Mouse (Mus musculus) midbrain, embryonic 13.5 days (tissue): ENCODE measurements at regions not wholly inside any gene's neighbourhood (a gene's known extent, or its start where the extent isn't known, plus 50 kb on each side); places are given as distances from the start of the nearest gene placed in this dataset.

Experiments used
- ATAC-seq: fragments of 200-750 bp; cut with Nextera tagmentation; 2 replicates; pipeline ENCODE4 v1.8.0; 2017; ENCODE audit warnings: mild to moderate bottlenecking, moderate TSS enrichment, moderate library complexity
- H3K27ac ChIP-seq: fragments of 300-500 bp; sonication (generic); 2 replicates; pipeline ENCODE4 v1.5.1; 2015; ENCODE audit warnings: inconsistent platforms, mild to moderate bottlenecking, moderate library complexity
- H3K27me3 ChIP-seq: fragments of 300-500 bp; sonication (generic); 2 replicates; pipeline ENCODE4 v1.6.1; 2015; ENCODE audit warnings: mild to moderate bottlenecking, inconsistent platforms
- H3K36me3 ChIP-seq: fragments of 300-500 bp; sonication (generic); 2 replicates; pipeline ENCODE4 v1.6.1; 2015; ENCODE audit warnings: mild to moderate bottlenecking, inconsistent platforms
- H3K4me1 ChIP-seq: fragments of 300-500 bp; sonication (generic); replicated peaks from 2 replicates; pipeline ENCODE4 v1.6.1; 2015; ENCODE audit warnings: inconsistent platforms
- H3K4me2 ChIP-seq: fragments of 300-500 bp; sonication (generic); replicated peaks from 2 replicates; pipeline ENCODE4 v1.6.1; 2015; ENCODE audit warnings: moderate library complexity, mild to moderate bottlenecking, inconsistent platforms
- H3K4me3 ChIP-seq: fragments of 300-500 bp; sonication (generic); replicated peaks from 2 replicates; pipeline ENCODE4 v1.5.1; 2015; ENCODE audit warnings: mild to moderate bottlenecking, inconsistent platforms
- H3K9ac ChIP-seq: fragments of 300-500 bp; sonication (generic); replicated peaks from 2 replicates; pipeline ENCODE4 v1.6.1; 2015; ENCODE audit warnings: mild to moderate bottlenecking, inconsistent platforms
- H3K9me3 ChIP-seq: fragments of 300-500 bp; sonication (generic); 2 replicates; pipeline ENCODE4 v1.6.1; 2016; ENCODE audit warnings: mild to moderate bottlenecking, inconsistent platforms
- WGBS: fragments of 180-500 bp; shearing (Covaris S2); methylation state at CpG from one replicate; pipeline ENCODE4 v1.1.7; 2015; 5-methylcytosine and 5-hydroxymethylcytosine counted together

- no peak for ATAC-seq
Observed at GRCm38 (mm10) chr4:131520636-131521306, 317.3 kb downstream of the Ptpru start.

GRCm38 (mm10) chr4:131521307-131521651 lies 316.8 kb downstream of the Ptpru start:
- Histone ChIP-seq H3K9me3 (no peaks in the 10 kb centered on the region), H3K27ac (no peak overlapping the region), H3K27me3 (no peaks in the 10 kb centered on the region), H3K9ac (no peak overlapping the region), H3K4me3 (no peak overlapping the region), H3K4me1 (peaks cover 9% of the 10 kb centered on the region; the same call in 1 of the 2 replicates), H3K4me2 (no peak overlapping the region), H3K36me3 (no peaks in the 10 kb centered on the region)
- 76% methylated on average over 8 of the region's 8 CpGs for WGBS
- no peak for ATAC-seq

More at GRCm38 (mm10) chr4:131520636-131521306, 317.3 kb downstream of the Ptpru start:
- H3K27me3 ChIP-seq = no peaks in the 10 kb centered on the region
- peaks cover 9% of the 10 kb centered on the region; the same call in 1 of the 2 replicates for H3K4me1 ChIP-seq
- 68% methylated on average over 10 of the region's 10 CpGs for WGBS
- no peaks in the 10 kb centered on the region for H3K9me3 ChIP-seq
- H3K4me3 ChIP-seq = no peak overlapping the region
- H3K36me3 ChIP-seq = no peaks in the 10 kb centered on the region
- no peak overlapping the region for H3K4me2 ChIP-seq
- no peak overlapping the region for H3K27ac ChIP-seq
- H3K9ac ChIP-seq = 0 out of 2 replicates have a peak overlapping the region, but pooled peaks have one; percentile 7

GRCm38 (mm10) chr4:131525236-131525635 lies 312.9 kb downstream of the Ptpru start:
- Histone ChIP-seq H3K9me3 (no peaks in the 10 kb centered on the region), H3K27ac (no peak overlapping the region), H3K4me3 (no peak overlapping the region), H3K9ac (no peak overlapping the region), H3K27me3 (no peaks in the 10 kb centered on the region), H3K4me1 (peaks cover 8% of the 10 kb centered on the region; the same call in 1 of the 2 replicates), H3K4me2 (no peak overlapping the region), H3K36me3 (no peaks in the 10 kb centered on the region)
- WGBS = 85% methylated on average over 3 of the region's 3 CpGs
- ATAC-seq = no peak

GRCm38 (mm10) chr4:131530491-131530890 lies 307.6 kb downstream of the Ptpru start:
- 82% methylated on average over 5 of the region's 5 CpGs for WGBS

GRCm38 (mm10) chr4:131531003-131531402 lies 307.1 kb downstream of the Ptpru start:
- ATAC-seq = no peak
- no peaks in the 10 kb centered on the region for H3K36me3 ChIP-seq
- no peaks in the 10 kb centered on the region for H3K4me1 ChIP-seq
- WGBS = 93% methylated on average over 8 of the region's 8 CpGs
- no peak overlapping the region for H3K4me3 ChIP-seq
- H3K4me2 ChIP-seq = no peak overlapping the region
- no peak overlapping the region for H3K27ac ChIP-seq
- no peaks in the 10 kb centered on the region for H3K9me3 ChIP-seq
- H3K27me3 ChIP-seq = no peaks in the 10 kb centered on the region
- no peak overlapping the region for H3K9ac ChIP-seq

More at GRCm38 (mm10) chr4:131530491-131530890, 307.6 kb downstream of the Ptpru start:
- ATAC-seq = no peak
- Histone ChIP-seq H3K4me2 (no peak overlapping the region), H3K9ac (no peak overlapping the region), H3K27ac (no peak overlapping the region), H3K4me3 (no peak overlapping the region), H3K27me3 (no peaks in the 10 kb centered on the region), H3K9me3 (no peaks in the 10 kb centered on the region), H3K4me1 (no peaks in the 10 kb centered on the region), H3K36me3 (no peaks in the 10 kb centered on the region)

- H3K4me3 ChIP-seq = no peak overlapping the region
- no peak overlapping the region for H3K27ac ChIP-seq
- H3K4me1 ChIP-seq = no peaks in the 10 kb centered on the region
- H3K9me3 ChIP-seq = no peaks in the 10 kb centered on the region
- no peak for ATAC-seq
- no peak overlapping the region for H3K9ac ChIP-seq
- WGBS = 73% methylated on average over 6 of the region's 6 CpGs
- H3K36me3 ChIP-seq = no peaks in the 10 kb centered on the region
- H3K27me3 ChIP-seq = no peaks in the 10 kb centered on the region
- no peak overlapping the region for H3K4me2 ChIP-seq
Observed at GRCm38 (mm10) chr4:131534831-131535230, 303.3 kb downstream of the Ptpru start.

GRCm38 (mm10) chr4:131538237-131538636 lies 299.9 kb downstream of the Ptpru start:
- H3K27me3 ChIP-seq = no peaks in the 10 kb centered on the region
- H3K4me1 ChIP-seq = peaks cover 7% of the 10 kb centered on the region; the same call in 1 of the 2 replicates
- H3K27ac ChIP-seq = no peak overlapping the region
- H3K36me3 ChIP-seq = no peaks in the 10 kb centered on the region
- H3K4me2 ChIP-seq = no peak overlapping the region
- no peak overlapping the region for H3K4me3 ChIP-seq
- H3K9ac ChIP-seq = no peak overlapping the region
- H3K9me3 ChIP-seq = no peaks in the 10 kb centered on the region
- ATAC-seq = no peak
- WGBS = 51% methylated on average over 4 of the region's 4 CpGs

- H3K27me3 ChIP-seq = no peaks in the 10 kb centered on the region
- WGBS = 17% methylated on average over 11 of the region's 12 CpGs
- no peak overlapping the region for H3K4me3 ChIP-seq
- H3K9me3 ChIP-seq = no peaks in the 10 kb centered on the region
- H3K36me3 ChIP-seq = no peaks in the 10 kb centered on the region
- H3K4me1 ChIP-seq = peaks cover 13% of the 10 kb centered on the region
- ATAC-seq = peak; percentile 51
- 0 out of 2 replicates have a peak overlapping the region, but pooled peaks have one; percentile 0 for H3K4me2 ChIP-seq
- H3K27ac ChIP-seq = peak overlapping the region; percentile 65
- H3K9ac ChIP-seq = no peak overlapping the region
Observed at GRCm38 (mm10) chr4:131546422-131547200, 291.5 kb downstream of the Ptpru start.

- Histone ChIP-seq H3K36me3 (no peaks in the 10 kb centered on the region), H3K27me3 (no peaks in the 10 kb centered on the region), H3K27ac (no peak overlapping the region), H3K4me3 (no peak overlapping the region), H3K9ac (no peak overlapping the region), H3K4me2 (no peak overlapping the region), H3K9me3 (no peaks in the 10 kb centered on the region), H3K4me1 (peaks cover 13% of the 10 kb centered on the region)
- WGBS = 88% methylated on average over 12 of the region's 12 CpGs
- no peak for ATAC-seq
Observed at GRCm38 (mm10) chr4:131549581-131549980, 288.5 kb downstream of the Ptpru start.

GRCm38 (mm10) chr4:131558513-131558912 lies 279.6 kb downstream of the Ptpru start:
- Histone ChIP-seq H3K4me1 (no peaks in the 10 kb centered on the region), H3K9ac (no peak overlapping the region), H3K9me3 (no peaks in the 10 kb centered on the region), H3K36me3 (no peaks in the 10 kb centered on the region), H3K27me3 (no peaks in the 10 kb centered on the region), H3K4me3 (no peak overlapping the region), H3K4me2 (no peak overlapping the region), H3K27ac (no peak overlapping the region)
- WGBS = 88% methylated on average over 5 of the region's 5 CpGs
- no peak for ATAC-seq

GRCm38 (mm10) chr4:131563851-131564250 lies 274.2 kb downstream of the Ptpru start:
- no peak for ATAC-seq
- Histone ChIP-seq H3K27ac (no peak overlapping the region), H3K4me3 (no peak overlapping the region), H3K4me1 (0 out of 2 replicates have a peak, but pooled peaks cover 3% of the 10 kb centered on the region), H3K9me3 (no peaks in the 10 kb centered on the region), H3K27me3 (no peaks in the 10 kb centered on the region), H3K9ac (no peak overlapping the region), H3K36me3 (no peaks in the 10 kb centered on the region), H3K4me2 (no peak overlapping the region)
- 72% methylated on average over 4 of the region's 4 CpGs for WGBS

GRCm38 (mm10) chr4:131565203-131565602 lies 272.9 kb downstream of the Ptpru start:
- Histone ChIP-seq H3K9ac (no peak overlapping the region), H3K4me3 (no peak overlapping the region), H3K36me3 (no peaks in the 10 kb centered on the region), H3K27ac (no peak overlapping the region), H3K9me3 (no peaks in the 10 kb centered on the region), H3K27me3 (no peaks in the 10 kb centered on the region), H3K4me2 (no peak overlapping the region), H3K4me1 (0 out of 2 replicates have a peak, but pooled peaks cover 3% of the 10 kb centered on the region)
- ATAC-seq = no peak
- 81% methylated on average over 7 of the region's 7 CpGs for WGBS
